Comparison of ENCODE assay signal across 8 mouse cellular contexts in genomic region chr13:58126862-58127765, GRCm38 (mm10). TPM values are rescaled to one million over a fixed set of nuclear protein-coding genes. Genes with fewer than 3 reads are reported as not detected.
A peak's percentile ranks its signal among the peaks of the same experiment; 100 is the strongest.
DNase-seq lines count a peak whose midpoint lies in the region; ATAC-seq lines count a peak whose summit lies in the region.

No protein-coding gene starts in this region.

- H3K9me3 ChIP-seq in embryonic facial prominence, embryonic 13.5 days = no peaks in the 10 kb centered on the region
- H3K9me3 ChIP-seq in limb, embryonic 13.5 days = no peaks in the 10 kb centered on the region
- H3K9me3 ChIP-seq in neural tube, embryonic 15.5 days (replicated peaks) = no peaks in the 10 kb centered on the region

- peaks cover 3% of the 10 kb centered on the region for H3K36me3 ChIP-seq in embryonic facial prominence, embryonic 13.5 days
- peaks cover 8% of the 10 kb centered on the region for H3K36me3 ChIP-seq in limb, embryonic 13.5 days
- H3K36me3 ChIP-seq in neural tube, embryonic 15.5 days = no peaks in the 10 kb centered on the region; the same call in 1 of the 2 replicates

- DNase-seq in layer of hippocampus, adult 11-12 months (ENCODE audit: low spot score) = peak; percentile 27
- no peak for DNase-seq in layer of hippocampus, postnatal 10 days (ENCODE audit: low spot score in 2 of 2)
- peak; percentile 54 for DNase-seq in MN1 (ENCODE audit: low spot score)
- no peak for DNase-seq in urinary bladder, postnatal 10 days (ENCODE audit: low spot score)
- no peak for DNase-seq in urinary bladder, postnatal 4 days (ENCODE audit: low spot score in 2 of 2)

- peak overlapping the region; percentile 100 for H3K9ac ChIP-seq in embryonic facial prominence, embryonic 13.5 days
- H3K9ac ChIP-seq in limb, embryonic 13.5 days = peak overlapping the region; percentile 99
- H3K9ac ChIP-seq in neural tube, embryonic 15.5 days (replicated peaks) = peak overlapping the region; percentile 98

- H3K27me3 ChIP-seq in embryonic facial prominence, embryonic 13.5 days = no peaks in the 10 kb centered on the region
- no peaks in the 10 kb centered on the region for H3K27me3 ChIP-seq in limb, embryonic 13.5 days
- no peaks in the 10 kb centered on the region for H3K27me3 ChIP-seq in neural tube, embryonic 15.5 days (replicated peaks)

- H3K4me1 ChIP-seq in embryonic facial prominence, embryonic 13.5 days = peaks cover 26% of the 10 kb centered on the region
- peaks cover 41% of the 10 kb centered on the region for H3K4me1 ChIP-seq in limb, embryonic 13.5 days
- H3K4me1 ChIP-seq in neural tube, embryonic 15.5 days = peaks cover 49% of the 10 kb centered on the region

- H3K4me2 ChIP-seq in embryonic facial prominence, embryonic 13.5 days = peak overlapping the region; percentile 70
- peak overlapping the region; percentile 73 for H3K4me2 ChIP-seq in limb, embryonic 13.5 days (replicated peaks)
- peak overlapping the region; percentile 63 for H3K4me2 ChIP-seq in neural tube, embryonic 15.5 days

- peak overlapping the region; percentile 98 for H3K4me3 ChIP-seq in embryonic facial prominence, embryonic 13.5 days
- H3K4me3 ChIP-seq in limb, embryonic 13.5 days = peak overlapping the region; percentile 99
- H3K4me3 ChIP-seq in neural tube, embryonic 15.5 days (replicated peaks) = peak overlapping the region; percentile 94

- peak overlapping the region; percentile 99 for H3K27ac ChIP-seq in embryonic facial prominence, embryonic 13.5 days
- H3K27ac ChIP-seq in limb, embryonic 13.5 days = peak overlapping the region; percentile 99
- H3K27ac ChIP-seq in neural tube, embryonic 15.5 days (replicated peaks) = peak overlapping the region; percentile 99

- no peak for ATAC-seq in embryonic facial prominence, embryonic 13.5 days (ENCODE audit: insufficient number of reproducible peaks, insufficient read depth, low FRiP score, low TSS enrichment, low read depth)
- no peak for ATAC-seq in limb, embryonic 13.5 days (ENCODE audit: low FRiP score, low read depth)
- ATAC-seq in neural tube, embryonic 15.5 days (ENCODE audit: low FRiP score) = no peak

- WGBS in embryonic facial prominence, embryonic 13.5 days = under 1% methylated on average over 64 of the region's 92 CpGs
- under 1% methylated on average over 72 of the region's 92 CpGs for WGBS in limb, embryonic 13.5 days
- WGBS in neural tube, embryonic 15.5 days = under 1% methylated on average over 79 of the region's 92 CpGs

RNA-seq across cellular contexts. Expression of gene Hnrnpa0, which starts 1.2 kb away (rescaled TPM):
- total RNA-seq in layer of hippocampus, postnatal 10 days (2021) = 100 to 1,000 TPM; 170 to 173 TPM
- polyA plus RNA-seq in embryonic facial prominence, embryonic 13.5 days (2015; fragmentation: Nextera tagmentation; extraction: Ambion mirVana) = 58.5 and 64.2 TPM in 2 replicates
- 52.9 and 58.5 TPM in 2 replicates for polyA plus RNA-seq in limb, embryonic 13.5 days (2015; fragmentation: Nextera tagmentation; extraction: Ambion mirVana)
- polyA plus RNA-seq in neural tube, embryonic 15.5 days (2015; fragmentation: Nextera tagmentation; extraction: Ambion mirVana) = 32.5 and 41.2 TPM in 2 replicates

RNA-seq across cellular contexts. Expression of gene Klhl3, which starts 13.7 kb away (rescaled TPM):
- total RNA-seq in layer of hippocampus, postnatal 10 days (2021) = 10 to 100 TPM; 25.0 to 27.8 TPM
- 2.5 and 3.5 TPM in 2 replicates for polyA plus RNA-seq in embryonic facial prominence, embryonic 13.5 days (2015; fragmentation: Nextera tagmentation; extraction: Ambion mirVana)
- 4.2 and 4.4 TPM in 2 replicates for polyA plus RNA-seq in limb, embryonic 13.5 days (2015; fragmentation: Nextera tagmentation; extraction: Ambion mirVana)
- polyA plus RNA-seq in neural tube, embryonic 15.5 days (2015; fragmentation: Nextera tagmentation; extraction: Ambion mirVana) = 14.9 and 16.5 TPM in 2 replicates

RNA-seq across cellular contexts. Expression of gene Idnk, which starts 30.3 kb away (rescaled TPM):
- total RNA-seq in layer of hippocampus, postnatal 10 days (2021) = 10 to 100 TPM; 29.2 to 33.3 TPM
- 43.8 and 46.3 TPM in 2 replicates for polyA plus RNA-seq in embryonic facial prominence, embryonic 13.5 days (2015; fragmentation: Nextera tagmentation; extraction: Ambion mirVana)
- 38.9 and 41.3 TPM in 2 replicates for polyA plus RNA-seq in limb, embryonic 13.5 days (2015; fragmentation: Nextera tagmentation; extraction: Ambion mirVana)
- 64.6 TPM in 2 replicates for polyA plus RNA-seq in neural tube, embryonic 15.5 days (2015; fragmentation: Nextera tagmentation; extraction: Ambion mirVana)

Comparison
In these comparisons a context has a peak if more than half of its experiments do, and no peak if none do; other contexts are left out.
1. DNase-seq: peak in layer of hippocampus, adult 11-12 months (single experiment) and MN1 (single experiment); none in layer of hippocampus, postnatal 10 days (0 of 2), urinary bladder, postnatal 10 days (single experiment) and urinary bladder, postnatal 4 days (0 of 2).
2. Peak in every context shown above with its lines, with median percentiles within 50 percentile points of each other: H3K27ac ChIP-seq, H3K4me2 ChIP-seq, H3K4me3 ChIP-seq and H3K9ac ChIP-seq.